Mouse (Mus musculus) CH12.LX (cell line): ENCODE measurements around the gene Fcer2a.

ENCODE experiments used
- E2F4 ChIP-seq: IDR thresholded peaks from 2 replicates; pipeline ENCODE4 v1.6.1; 2011; ENCODE audit warnings: low read depth, low read length, improper control_type of control experiment; ENCODE audit not compliant: insufficient replicate concordance
- GABPA ChIP-seq: IDR thresholded peaks from 2 replicates; pipeline ENCODE4 v1.6.1; 2012; ENCODE audit warnings: low read depth, low read length, improper control_type of control experiment, inconsistent platforms; ENCODE audit not compliant: insufficient replicate concordance

GRCm38 (mm10) chr8:3678831-3679230 lies 15.1 kb downstream of the Fcer2a start:
- TF ChIP-seq E2F4, result no peak
- no peak for TF ChIP-seq GABPA
